Mouse (Mus musculus): ENCODE measurements around the gene Hist3h2ba. TPM values are rescaled to one million over a fixed set of nuclear protein-coding genes. Genes with fewer than 3 reads are reported as not detected.
A peak's percentile ranks its signal among the peaks of the same experiment; 100 is the strongest.

Hist3h2ba gene
- polyA plus RNA-seq, 1 experiment = 174 TPM

GRCm38 (mm10) chr11:58982471-58983097 lies 33.9 kb downstream of the Hist3h2ba start:
- no peak for DNase-seq (ENCODE audit: extremely low spot score in 1 of 2, low spot score in 1 of 2)

DNA sequence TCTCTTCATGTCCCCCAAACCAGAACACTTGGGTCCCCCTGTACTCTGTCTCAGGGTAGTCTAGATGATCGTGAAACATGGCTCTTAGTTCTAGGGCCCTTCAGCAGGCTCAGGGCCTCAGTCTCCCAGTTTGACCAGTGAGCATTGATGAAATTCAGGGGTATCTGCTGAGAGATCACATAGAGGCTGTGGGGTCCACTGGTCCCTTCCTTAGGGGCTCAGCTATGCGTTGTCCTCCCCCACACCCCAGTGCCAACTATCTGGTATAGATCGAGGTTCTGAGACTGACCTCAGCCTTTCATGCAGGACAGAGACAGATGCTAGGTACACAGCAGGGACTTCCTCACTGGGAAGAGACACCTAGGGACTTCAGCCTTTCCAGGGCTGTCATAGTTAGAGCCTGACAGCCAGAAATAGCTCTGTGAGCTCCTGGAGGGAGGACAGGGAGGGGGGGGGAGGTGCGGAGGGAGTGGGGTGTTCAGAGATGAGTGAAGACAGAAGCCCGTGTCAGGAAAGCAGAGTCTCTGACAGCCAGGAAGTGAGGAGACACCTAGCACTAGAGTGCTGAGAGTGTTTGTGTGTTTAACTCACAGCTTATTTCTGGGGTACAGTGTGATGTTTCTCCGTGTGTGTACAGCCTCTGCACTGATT lies 35.1 kb downstream of the Hist3h2ba start:
- DNase-seq (ENCODE audit: extremely low spot score in 1 of 2, low spot score in 1 of 2) = no peak

DNA sequence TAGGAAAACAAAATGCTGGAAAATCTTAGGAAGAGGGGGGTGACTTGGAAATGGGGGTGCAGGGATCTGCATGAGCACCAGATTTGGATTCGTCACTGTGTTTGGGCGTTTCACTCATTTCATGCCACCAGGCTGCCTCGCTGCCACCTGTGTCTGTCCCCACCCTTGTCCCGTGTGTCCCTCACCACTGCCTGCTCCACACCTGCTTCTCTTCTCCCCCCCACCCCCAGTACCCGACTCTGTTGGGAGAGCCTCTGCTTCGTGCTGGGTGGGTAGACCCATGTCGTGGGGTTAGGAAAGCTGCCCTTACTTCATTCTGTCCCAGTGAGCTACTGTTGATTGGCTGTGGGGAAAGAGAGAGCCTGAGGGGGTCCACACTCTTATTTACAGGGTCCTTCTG lies 35.9 kb downstream of the Hist3h2ba start:
- DNase-seq (ENCODE audit: extremely low spot score in 1 of 2, low spot score in 1 of 2) = no peak

DNA sequence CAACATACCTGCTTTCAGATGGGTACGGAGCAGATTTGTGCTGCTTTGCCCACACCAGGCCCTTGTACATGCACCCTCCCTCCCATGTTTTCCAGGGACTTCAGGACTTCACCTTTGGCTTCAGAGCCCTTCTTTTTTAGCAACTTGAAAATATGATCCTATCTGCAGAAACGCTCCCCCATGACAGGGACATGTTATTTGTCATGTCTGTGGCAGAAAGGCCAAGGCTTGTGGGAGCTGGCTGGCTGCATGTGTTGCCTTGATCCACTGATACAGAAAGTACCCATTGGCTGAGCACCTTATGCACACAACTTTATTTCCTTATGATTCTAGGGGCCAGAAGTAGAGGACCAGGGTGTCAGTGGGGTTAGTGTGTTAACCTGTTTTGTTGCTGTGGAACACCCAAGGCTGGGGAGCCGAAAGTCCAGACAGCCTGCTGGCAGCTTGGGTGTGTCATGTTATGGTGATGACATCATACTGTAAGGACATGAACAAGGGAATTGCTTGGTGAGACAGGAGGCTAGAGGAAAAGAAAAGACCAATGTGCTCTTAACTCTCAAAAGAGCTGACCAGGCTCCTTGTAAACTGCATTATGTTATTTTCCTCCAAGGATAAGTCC lies 36.7 kb downstream of the Hist3h2ba start:
- DNase-seq (ENCODE audit: extremely low spot score in 1 of 2, low spot score in 1 of 2) = no peak

- DNase-seq (ENCODE audit: extremely low spot score in 1 of 2, low spot score in 1 of 2) = no peak
Observed at GRCm38 (mm10) chr11:58989166-58989565, 40.4 kb downstream of the Hist3h2ba start.

DNA sequence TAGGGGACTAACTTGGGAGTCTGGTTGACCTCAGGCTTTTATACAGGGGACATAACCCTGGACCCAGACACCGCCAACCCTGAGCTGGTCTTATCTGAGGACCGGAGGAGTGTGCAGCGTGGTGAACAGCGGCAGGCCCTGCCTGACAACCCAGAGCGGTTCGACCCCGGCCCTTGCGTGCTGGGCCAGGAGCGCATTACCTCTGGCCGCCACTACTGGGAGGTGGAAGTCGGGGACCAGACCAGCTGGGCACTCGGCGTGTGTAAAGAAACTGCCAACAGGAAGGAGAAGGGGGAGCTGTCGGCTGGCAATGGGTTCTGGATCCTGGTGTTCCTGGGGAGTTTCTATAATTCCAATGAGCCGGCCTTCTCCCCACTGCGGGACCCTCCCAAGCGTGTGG lies 41.4 kb downstream of the Hist3h2ba start:
- DNase-seq (ENCODE audit: extremely low spot score in 1 of 2, low spot score in 1 of 2) = no peak

DNA sequence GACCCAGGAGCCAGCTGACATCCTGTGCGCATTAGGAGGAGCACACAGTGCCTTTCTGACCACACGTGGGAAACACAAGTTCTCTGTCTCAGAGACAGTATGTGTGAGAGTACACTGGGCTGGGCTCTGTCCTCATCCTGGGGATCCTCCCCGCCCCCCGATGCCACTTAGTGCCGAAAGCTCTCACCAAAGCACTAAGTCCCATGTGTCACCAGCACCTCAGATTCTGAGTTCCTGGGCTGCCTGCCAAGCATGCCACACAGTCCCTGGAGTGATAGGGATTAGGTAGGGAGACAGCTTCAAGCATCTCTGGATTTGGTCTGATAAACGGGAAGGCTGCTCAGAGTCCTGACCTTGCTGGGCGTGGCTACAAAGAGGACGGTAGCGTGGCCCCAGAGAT lies 42.1 kb downstream of the Hist3h2ba start:
- peak in 1 of 2 experiments; percentile 46 for DNase-seq (ENCODE audit: extremely low spot score in 1 of 2, low spot score in 1 of 2)

GRCm38 (mm10) chr11:58991911-58992310 lies 43.2 kb downstream of the Hist3h2ba start:
- no peak for DNase-seq (ENCODE audit: extremely low spot score in 1 of 2, low spot score in 1 of 2)

DNA sequence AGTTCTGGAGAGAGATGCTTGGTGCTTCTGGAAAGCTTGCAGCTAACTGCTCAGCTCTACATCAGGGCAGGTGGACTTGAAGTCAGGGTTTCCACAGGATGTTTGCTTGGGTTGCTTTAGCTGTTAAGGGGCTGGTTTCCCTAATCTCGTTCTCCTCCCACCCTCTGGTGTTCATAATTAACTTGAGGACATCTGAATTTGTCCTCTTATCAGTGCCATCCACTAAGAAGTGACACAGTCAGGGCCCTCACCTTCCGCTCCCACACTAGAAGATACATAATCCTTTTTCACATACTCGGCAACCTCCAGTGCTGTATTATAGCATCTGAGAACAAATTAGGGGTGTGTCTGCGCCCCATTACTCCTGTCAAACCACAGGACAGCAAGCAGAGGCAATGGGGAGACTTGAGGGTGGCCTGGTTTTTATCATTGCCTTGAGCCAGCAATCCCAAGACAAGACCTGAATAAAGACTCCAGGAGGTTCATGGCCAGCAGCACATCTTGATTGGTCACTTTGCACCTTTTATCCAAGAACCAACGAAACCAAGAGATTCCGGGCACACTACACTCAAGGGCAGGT lies 44.5 kb downstream of the Hist3h2ba start:
- DNase-seq (ENCODE audit: extremely low spot score in 1 of 2, low spot score in 1 of 2) = no peak

- peak in 1 of 2 experiments; percentile 47 for DNase-seq (ENCODE audit: extremely low spot score in 1 of 2, low spot score in 1 of 2)
Observed at GRCm38 (mm10) chr11:58994337-58994826, 45.7 kb downstream of the Hist3h2ba start.

DNA sequence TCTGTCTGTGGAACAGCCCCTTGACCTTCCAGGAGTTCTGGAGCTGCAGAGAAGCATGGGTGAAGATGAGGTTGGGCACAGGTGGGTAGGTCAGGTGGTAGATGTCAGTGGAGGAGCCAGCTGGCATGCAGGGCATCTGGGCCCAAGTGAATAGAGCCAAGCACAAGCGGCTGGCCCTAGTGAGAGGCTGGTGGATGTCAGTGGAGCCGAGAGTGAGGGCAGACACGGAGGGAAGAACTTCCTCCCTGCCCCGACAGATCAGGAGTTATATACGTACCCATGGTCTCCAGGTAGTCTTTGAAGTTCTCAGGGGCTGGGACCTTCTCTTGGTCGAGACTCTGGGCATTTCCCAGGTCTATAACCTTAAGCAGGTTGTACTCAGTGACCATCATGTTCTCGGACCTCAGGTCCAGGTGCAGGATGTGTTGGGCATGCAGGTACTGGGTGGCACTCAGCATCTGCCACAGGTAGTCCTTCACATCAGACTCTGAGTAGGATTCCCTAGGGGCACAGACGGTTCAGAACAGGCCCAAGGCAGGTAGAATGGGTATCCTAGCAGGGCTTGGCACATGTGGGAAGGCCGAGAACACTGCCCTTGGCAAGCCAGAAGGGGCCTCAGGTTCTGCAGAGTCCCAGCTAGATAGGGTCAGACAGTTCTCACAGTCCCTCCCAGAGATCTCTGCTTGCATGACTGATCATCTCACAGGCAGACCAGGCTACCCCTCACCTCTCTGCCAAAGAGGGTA lies 46.5 kb downstream of the Hist3h2ba start:
- DNase-seq (ENCODE audit: extremely low spot score in 1 of 2, low spot score in 1 of 2) = no peak

- peak in 1 of 2 experiments; percentile 53 for DNase-seq (ENCODE audit: extremely low spot score in 1 of 2, low spot score in 1 of 2)
Observed at GRCm38 (mm10) chr11:58995807-58996370, 47.2 kb downstream of the Hist3h2ba start.

DNA sequence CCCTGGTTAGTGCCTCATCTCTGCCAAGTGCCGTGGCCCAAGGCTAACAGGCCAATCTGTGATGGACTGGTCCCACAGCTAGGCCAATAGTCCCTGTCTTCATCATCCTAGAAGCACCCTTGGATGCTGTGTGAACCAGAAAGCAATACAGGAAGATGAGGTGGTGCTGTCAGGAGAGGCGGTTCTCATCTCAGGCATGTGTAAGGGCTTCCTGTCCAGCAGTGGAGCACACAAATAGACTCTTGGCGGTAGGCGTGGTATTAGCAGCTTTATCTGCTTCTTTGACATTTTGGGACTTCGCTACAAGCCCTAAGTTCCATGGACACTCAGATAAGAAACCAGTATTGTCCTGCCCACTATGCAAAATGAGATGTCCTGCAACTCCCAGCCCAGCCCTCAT lies 48.8 kb downstream of the Hist3h2ba start:
- DNase-seq (ENCODE audit: extremely low spot score in 1 of 2, low spot score in 1 of 2) = no peak

Other genes with a start within 250 kb of the Hist3h2ba start
- gene Olfr319, start 249.8 kb upstream of the Hist3h2ba start, polyA plus RNA-seq (2012; rRNA removed) = not detected in 2 replicates
- not detected in 2 replicates for gene Olfr318, start 224.9 kb upstream of the Hist3h2ba start, polyA plus RNA-seq (2012; rRNA removed)
- gene Olfr317, start 209.7 kb upstream of the Hist3h2ba start, polyA plus RNA-seq (2012; rRNA removed) = 0.06 TPM in 1 of 2 replicates, not detected in the other
- 1.7 and 3.6 TPM in 2 replicates for gene Olfr316, start 196.2 kb upstream of the Hist3h2ba start, polyA plus RNA-seq (2012; rRNA removed)
- gene Olfr315, start 175.7 kb upstream of the Hist3h2ba start, polyA plus RNA-seq (2012; rRNA removed) = not detected in 2 replicates
- gene Olfr314, start 166.0 kb upstream of the Hist3h2ba start, polyA plus RNA-seq (2012; rRNA removed) = not detected in 2 replicates
- gene Fam183b, start 147.0 kb upstream of the Hist3h2ba start, polyA plus RNA-seq (2012; rRNA removed) = 1.2 TPM in 2 replicates
- not detected in 2 replicates for gene Olfr313, start 133.9 kb upstream of the Hist3h2ba start, polyA plus RNA-seq (2012; rRNA removed)
- 0.02 TPM in 1 of 2 replicates, not detected in the other for gene Olfr312, start 119.7 kb upstream of the Hist3h2ba start, polyA plus RNA-seq (2012; rRNA removed)
- 0.06 TPM in 1 of 2 replicates, not detected in the other for gene Olfr311, start 109.7 kb upstream of the Hist3h2ba start, polyA plus RNA-seq (2012; rRNA removed)
- 19.7 and 22.5 TPM in 2 replicates for gene Gm12258, start 101.8 kb upstream of the Hist3h2ba start, polyA plus RNA-seq (2012; rRNA removed)
- gene 2810021J22Rik, start 81.7 kb upstream of the Hist3h2ba start, polyA plus RNA-seq (2012; rRNA removed) = 6.9 and 7.5 TPM in 2 replicates
- gene Zfp39, start 44.7 kb upstream of the Hist3h2ba start, polyA plus RNA-seq (2012; rRNA removed) = 6.3 and 6.4 TPM in 2 replicates
- gene Btnl10, start 31.0 kb upstream of the Hist3h2ba start, polyA plus RNA-seq (2012; rRNA removed) = 0.19 and 0.26 TPM in 2 replicates
- gene Rnf187, start 10.0 kb upstream of the Hist3h2ba start, polyA plus RNA-seq (2012; rRNA removed) = 554 and 589 TPM in 2 replicates
- gene Hist3h2a, start 5.8 kb downstream of the Hist3h2ba start, polyA plus RNA-seq (2012; rRNA removed) = 54.3 and 57.7 TPM in 2 replicates
- 7.8 and 9.7 TPM in 2 replicates for gene Trim17, start 5.8 kb downstream of the Hist3h2ba start, polyA plus RNA-seq (2012; rRNA removed)
- 26.2 and 28.4 TPM in 2 replicates for gene Trim11, start 29.2 kb downstream of the Hist3h2ba start, polyA plus RNA-seq (2012; rRNA removed)
- 1.1 and 1.4 TPM in 2 replicates for gene Obscn, start 187.5 kb downstream of the Hist3h2ba start, polyA plus RNA-seq (2012; rRNA removed)
- 6.4 and 7.0 TPM in 2 replicates for gene Iba57, start 214.8 kb downstream of the Hist3h2ba start, polyA plus RNA-seq (2012; rRNA removed)
- gene Gjc2, start 234.3 kb downstream of the Hist3h2ba start, polyA plus RNA-seq (2012; rRNA removed) = 13.8 and 16.7 TPM in 2 replicates
- gene Guk1, start 243.3 kb downstream of the Hist3h2ba start, polyA plus RNA-seq (2012; rRNA removed) = 232 and 250 TPM in 2 replicates

All from frontal cortex, adult 2 months (tissue).